Mouse (Mus musculus): ENCODE measurements at regions not wholly inside any gene's neighbourhood (a gene's known extent, or its start where the extent isn't known, plus 50 kb on each side); places are given as distances from the start of the nearest gene placed in this dataset.

- DNase-seq, result no peak
- TF ChIP-seq CTCF (IDR thresholded peaks at IDR 0.05), result no peak
Measured at GRCm38 (mm10) chr8:76432813-76433212, 466.4 kb upstream of the Nr3c2 start.

DNA sequence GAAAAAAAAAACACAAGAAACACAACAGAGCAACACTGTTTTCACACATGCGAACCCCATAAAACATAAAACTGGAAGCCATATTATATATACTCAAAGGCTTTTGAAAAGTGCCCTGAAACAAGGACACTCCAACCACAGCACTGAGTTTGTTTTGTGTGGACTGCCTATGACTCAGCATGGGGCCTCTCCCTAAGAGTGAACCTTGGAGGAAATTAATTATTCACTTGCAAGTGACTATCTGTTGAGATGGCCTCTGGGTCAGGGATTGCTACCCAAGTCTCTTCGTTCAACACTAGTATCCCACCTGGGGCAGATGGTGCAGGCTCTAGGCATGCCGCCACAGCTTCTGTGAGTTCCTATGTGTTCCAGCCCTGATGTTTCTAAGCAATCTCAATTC, 461.3 kb upstream of the Nr3c2 start:
- no peak overlapping the region for H3K27ac ChIP-seq
- intact Hi-C loops (cut with DNase I), result no loop called here
- no peak for TF ChIP-seq CTCF (IDR thresholded peaks at IDR 0.05)
- DNase-seq, result no peak
- H3K4me3 ChIP-seq, result no peak overlapping the region

More at GRCm38 (mm10) chr8:76432813-76433212, 466.4 kb upstream of the Nr3c2 start:
- no peak overlapping the region for H3K4me3 ChIP-seq
- H3K27ac ChIP-seq, result no peak overlapping the region
- intact Hi-C loops (cut with DNase I), result no loop called here

- DNase-seq, result no peak
- H3K4me3 ChIP-seq, result no peak overlapping the region
- H3K27ac ChIP-seq, result no peak overlapping the region
- TF ChIP-seq CTCF (IDR thresholded peaks at IDR 0.05), result no peak
- intact Hi-C loops (cut with DNase I), result no loop called here
Measured at GRCm38 (mm10) chr8:76474464-76475208, 424.6 kb upstream of the Nr3c2 start.

GRCm38 (mm10) chr8:76478966-76479365, 420.3 kb upstream of the Nr3c2 start:
- no peak for DNase-seq
- intact Hi-C loops (cut with DNase I), result no loop called here
- peak; percentile 7; the same call in 1 of the 2 replicates for TF ChIP-seq CTCF (IDR thresholded peaks at IDR 0.05)
- no peak overlapping the region for H3K4me3 ChIP-seq
- H3K27ac ChIP-seq, result no peak overlapping the region

DNA sequence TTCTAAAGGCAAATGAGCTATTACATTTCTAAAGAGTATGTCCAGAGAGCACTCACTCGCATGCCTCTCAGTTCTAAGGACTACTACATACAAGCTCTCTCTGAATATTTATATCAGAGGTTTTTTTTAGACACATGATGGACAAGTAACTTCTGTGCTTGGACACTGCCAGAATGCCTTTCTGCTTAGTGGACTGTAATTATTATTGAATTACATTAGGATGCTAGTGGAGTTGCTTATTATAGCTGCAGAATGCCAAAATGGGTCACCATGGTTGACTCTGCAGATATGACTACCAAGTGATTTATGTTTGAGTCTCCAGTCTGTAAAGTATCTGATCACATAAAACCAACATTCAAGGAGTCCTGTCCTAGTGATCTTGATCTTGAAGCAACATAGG, 395.6 kb upstream of the Nr3c2 start:
- DNase-seq, result peak; percentile 45
- no peak for TF ChIP-seq CTCF (IDR thresholded peaks at IDR 0.05)
- intact Hi-C loops (cut with DNase I), result no loop called here
- H3K27ac ChIP-seq, result peak overlapping the region; percentile 85
- no peak overlapping the region for H3K4me3 ChIP-seq

- no peak for DNase-seq
- H3K27ac ChIP-seq, result no peak overlapping the region
- H3K4me3 ChIP-seq, result no peak overlapping the region
- intact Hi-C loops (cut with DNase I), result no loop called here
- no peak for TF ChIP-seq CTCF (IDR thresholded peaks at IDR 0.05)
Measured at GRCm38 (mm10) chr8:76507247-76507646, 392.0 kb upstream of the Nr3c2 start.

GRCm38 (mm10) chr8:76509201-76509600, 390.0 kb upstream of the Nr3c2 start:
- DNase-seq, result no peak
- Histone ChIP-seq H3K27ac (no peak overlapping the region), H3K4me3 (no peak overlapping the region)
- no peak for TF ChIP-seq CTCF (IDR thresholded peaks at IDR 0.05)
- intact Hi-C loops (cut with DNase I), result no loop called here

GRCm38 (mm10) chr8:76514132-76514531, 385.1 kb upstream of the Nr3c2 start:
- H3K4me3 ChIP-seq, result no peak overlapping the region
- intact Hi-C loops (cut with DNase I), result no loop called here
- no peak overlapping the region for H3K27ac ChIP-seq
- no peak for DNase-seq
- TF ChIP-seq CTCF (IDR thresholded peaks at IDR 0.05), result no peak

DNA sequence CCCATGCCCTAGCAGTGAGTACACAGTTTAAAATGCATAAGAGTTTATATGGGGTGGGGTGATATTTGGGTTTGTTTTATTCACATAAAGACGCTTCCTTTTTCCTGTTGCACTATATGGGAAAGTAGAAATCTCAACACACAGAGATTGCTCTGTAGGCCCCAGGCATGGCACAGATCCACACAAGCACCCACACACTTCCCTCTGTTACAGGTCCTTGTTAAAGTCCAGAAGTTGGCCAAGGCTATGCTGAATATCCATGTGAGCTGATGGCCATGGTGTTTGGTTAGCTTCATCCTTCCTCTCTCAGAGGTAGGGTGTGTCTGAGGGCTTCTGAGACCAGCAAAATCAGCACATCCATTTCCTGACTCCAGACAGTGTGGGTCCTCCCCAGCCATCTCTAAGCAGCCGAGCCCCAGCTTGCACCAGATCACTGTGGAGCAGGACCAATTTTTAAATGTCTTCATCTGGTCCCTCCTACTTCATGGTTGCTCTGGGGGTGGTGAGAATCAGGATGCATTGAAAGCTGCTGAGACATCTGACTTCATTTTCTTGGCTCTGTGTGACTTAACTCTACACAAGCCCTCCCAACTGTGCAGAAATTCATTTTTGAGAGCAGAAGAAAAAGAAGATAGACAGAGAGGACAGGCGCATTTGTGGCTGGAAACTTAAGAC, 360.3 kb upstream of the Nr3c2 start:
- TF ChIP-seq CTCF (IDR thresholded peaks at IDR 0.05), result no peak
- no peak overlapping the region for H3K27ac ChIP-seq
- intact Hi-C loops (cut with DNase I), result no loop called here
- H3K4me3 ChIP-seq, result no peak overlapping the region
- DNase-seq, result no peak

DNA sequence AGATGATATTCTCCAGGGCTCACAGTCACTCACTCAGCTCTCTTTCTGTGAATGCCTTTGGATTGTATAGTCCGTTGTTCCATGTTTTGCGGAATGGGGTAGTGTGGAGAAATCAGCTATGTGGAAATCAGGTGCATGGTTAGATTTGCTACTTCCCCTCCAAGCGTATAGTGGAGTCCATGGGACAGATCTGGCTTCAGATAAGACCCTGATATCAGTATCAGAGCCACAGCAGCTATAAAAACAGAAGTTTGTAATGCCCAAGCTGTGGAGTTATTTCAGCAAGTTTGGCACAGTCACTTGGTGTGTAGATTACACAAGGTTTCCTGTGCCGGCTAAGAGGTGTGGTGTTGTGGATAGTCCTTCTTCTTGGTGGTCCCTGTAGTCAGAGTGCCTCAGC, 359.6 kb upstream of the Nr3c2 start:
- no peak for TF ChIP-seq CTCF (IDR thresholded peaks at IDR 0.05)
- no peak overlapping the region for H3K27ac ChIP-seq
- intact Hi-C loops (cut with DNase I), result no loop called here
- H3K4me3 ChIP-seq, result no peak overlapping the region
- DNase-seq, result no peak

- no peak for DNase-seq
Measured at GRCm38 (mm10) chr8:76540611-76541010, 358.6 kb upstream of the Nr3c2 start.

GRCm38 (mm10) chr8:76551681-76552080, 347.6 kb upstream of the Nr3c2 start:
- Histone ChIP-seq H3K4me3 (no peak overlapping the region), H3K27ac (no peak overlapping the region)
- no peak for DNase-seq
- TF ChIP-seq CTCF (IDR thresholded peaks at IDR 0.05), result no peak
- intact Hi-C loops (cut with DNase I), result no loop called here

More at GRCm38 (mm10) chr8:76540611-76541010, 358.6 kb upstream of the Nr3c2 start:
- H3K27ac ChIP-seq, result 0 out of 2 replicates have a peak overlapping the region, but pooled peaks have one; percentile 46
- TF ChIP-seq CTCF (IDR thresholded peaks at IDR 0.05), result no peak
- H3K4me3 ChIP-seq, result no peak overlapping the region
- intact Hi-C loops (cut with DNase I), result no loop called here

DNA sequence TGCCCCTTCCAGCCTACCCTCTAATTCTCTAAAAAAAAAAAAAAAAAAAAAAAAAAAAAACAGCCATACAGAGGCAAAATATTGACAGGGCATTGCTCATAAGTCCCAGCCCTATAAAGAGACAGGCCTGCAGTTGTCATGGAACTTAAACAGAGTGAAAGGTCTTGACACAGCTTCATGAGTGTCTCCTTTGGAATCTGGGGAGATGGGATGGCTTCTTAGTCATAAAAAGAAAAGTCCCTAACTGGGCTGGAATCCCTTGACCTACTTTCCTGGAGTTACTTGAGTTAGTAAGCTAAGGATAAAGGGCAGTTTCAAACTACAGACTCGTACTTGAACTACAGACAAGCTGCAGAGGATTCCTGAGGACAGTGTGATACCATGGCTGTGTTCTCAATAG, 297.7 kb upstream of the Nr3c2 start:
- TF ChIP-seq CTCF (IDR thresholded peaks at IDR 0.05), result no peak
- intact Hi-C loops (cut with DNase I), result no loop called here
- H3K4me3 ChIP-seq, result no peak overlapping the region
- no peak for DNase-seq
- no peak overlapping the region for H3K27ac ChIP-seq

DNA sequence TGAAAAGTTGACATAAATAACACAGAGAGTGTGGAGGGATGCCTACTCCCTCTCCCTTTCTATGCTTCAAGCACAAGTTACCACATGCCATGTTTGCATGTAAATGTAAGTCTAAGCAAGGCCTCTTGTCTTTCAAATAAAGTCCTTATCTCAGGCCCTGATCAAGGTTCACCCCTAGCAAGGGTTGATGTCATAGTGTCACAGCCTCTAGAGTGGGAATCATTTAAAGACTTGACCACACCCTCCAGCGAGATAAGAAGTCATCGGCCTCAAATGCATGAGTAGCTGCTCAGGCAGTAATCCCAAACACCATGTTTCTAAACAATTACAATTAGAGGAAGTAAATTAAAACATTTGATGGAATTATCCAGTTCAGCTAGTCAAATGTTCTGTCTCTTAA, 280.5 kb upstream of the Nr3c2 start:
- TF ChIP-seq CTCF (IDR thresholded peaks at IDR 0.05), result no peak
- intact Hi-C loops (cut with DNase I), result no loop called here
- no peak overlapping the region for H3K27ac ChIP-seq
- no peak overlapping the region for H3K4me3 ChIP-seq
- no peak for DNase-seq

Data from gastrocnemius, adult 2 months (tissue).